Mouse (Mus musculus) layer of hippocampus, adult 8-10 months (tissue): ENCODE measurements around the gene Tnik. TPM values are rescaled to one million over a fixed set of nuclear protein-coding genes. Genes with fewer than 3 reads are reported as not detected.

Source experiments
- DNase-seq, 2 experiments: peaks; one replicate each; pipeline ENCODE4 v3.0.0; 2022; ENCODE audit warnings: low spot score in 2 of 2
- total RNA-seq, 4 experiments: library from RNA; stranded (reverse); gene quantifications; 2 replicates each; pipeline ENCODE4 v1.2.4; 2022

The Tnik gene
- total RNA-seq, 4 experiments from 2014 or later, result 174 to 209 (median 197) TPM

DNA sequence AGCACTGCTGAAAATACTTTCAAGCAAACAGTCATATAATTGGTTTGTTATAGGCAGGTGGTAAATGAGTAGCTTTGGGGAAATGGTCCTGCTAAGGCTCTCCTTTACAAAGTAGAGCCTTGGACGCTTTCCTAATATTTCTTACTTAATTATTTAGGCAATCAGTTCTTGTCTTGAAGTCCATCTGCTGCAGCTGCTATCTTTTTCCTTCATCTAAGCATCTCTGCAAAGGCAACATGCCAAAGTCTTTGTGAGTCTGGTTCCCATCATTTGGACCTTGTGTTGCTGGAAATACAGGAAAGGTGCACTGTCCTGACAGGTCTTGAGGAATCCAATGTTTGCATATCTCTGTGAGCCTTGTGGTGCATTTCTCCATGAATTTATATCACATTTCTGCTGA, 82.9 kb downstream of the Tnik start:
- DNase-seq, result no peak

DNA sequence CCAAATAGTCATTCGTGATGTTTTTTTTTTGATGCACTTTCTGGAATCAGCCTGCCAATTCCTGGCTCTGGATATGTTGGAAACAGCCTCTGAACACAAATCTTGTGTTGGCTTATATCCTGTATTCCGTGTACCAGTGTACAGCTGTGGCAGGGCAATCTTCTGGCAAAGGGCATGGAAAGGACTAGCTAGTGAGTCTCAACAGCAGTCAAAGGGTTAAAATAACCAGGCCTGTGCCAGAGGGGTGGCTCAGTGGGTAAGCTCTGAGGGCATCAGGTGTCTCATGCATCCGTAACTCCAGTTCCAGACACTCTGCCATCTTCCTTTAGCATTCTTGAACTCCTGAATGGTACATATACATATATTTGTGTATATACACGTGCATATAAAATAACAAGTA, 83.5 kb downstream of the Tnik start:
- no peak for DNase-seq

DNA sequence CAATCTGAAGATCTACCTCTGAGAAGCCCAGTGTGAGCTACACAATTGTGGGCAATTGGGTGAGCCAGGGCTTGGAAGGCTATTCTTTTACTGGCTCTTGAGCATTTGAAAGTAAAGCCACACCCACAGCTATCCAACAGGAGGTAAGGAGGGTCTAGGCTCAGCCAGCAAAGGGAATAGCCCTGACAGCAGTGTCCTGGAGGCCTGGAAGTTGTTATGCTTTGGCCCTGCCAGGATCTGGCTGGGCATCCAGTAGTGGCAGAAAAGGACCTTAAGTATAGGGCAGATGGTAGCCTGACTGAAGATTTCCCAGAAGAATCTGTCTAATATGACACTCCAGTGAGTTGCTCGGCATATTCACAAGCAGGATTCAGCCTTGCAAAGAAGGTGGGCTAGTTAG, 85.7 kb downstream of the Tnik start:
- DNase-seq, result no peak

DNA sequence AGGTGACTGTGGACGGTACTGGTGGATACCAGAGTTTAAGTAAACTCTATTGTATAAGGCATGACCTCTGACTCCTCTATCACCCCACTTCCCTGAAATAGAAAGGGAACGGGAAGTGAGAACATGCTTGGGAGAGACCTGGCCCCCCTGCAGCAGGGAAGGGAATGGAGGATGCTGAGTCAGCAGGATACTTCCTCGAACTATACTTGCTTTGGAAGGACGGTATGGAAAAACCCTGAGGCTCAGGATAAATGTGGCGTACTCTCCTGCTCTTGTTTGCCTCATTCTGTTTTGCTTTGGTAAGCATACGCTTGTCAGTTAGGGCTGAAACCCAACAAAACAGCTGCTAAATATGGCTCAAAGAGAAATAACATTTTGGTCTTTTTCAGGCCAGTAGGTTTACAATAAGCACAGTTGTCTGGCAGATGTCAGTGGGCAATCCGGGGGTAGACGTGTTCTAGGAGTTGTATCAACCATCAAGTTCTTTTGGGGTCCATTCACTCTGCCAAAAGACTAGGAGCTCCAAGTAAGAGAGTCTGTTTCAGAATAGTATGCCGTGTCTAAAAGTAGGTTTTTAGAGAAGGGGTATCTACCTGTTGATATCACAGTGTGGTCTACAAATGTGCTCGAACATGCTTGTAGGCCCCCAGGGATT, 87.3 kb downstream of the Tnik start:
- DNase-seq, result no peak

GRCm38 (mm10) chr3:28358391-28358790, 95.4 kb downstream of the Tnik start:
- no peak for DNase-seq

- no peak for DNase-seq
Observed at GRCm38 (mm10) chr3:28359138-28359537, 96.1 kb downstream of the Tnik start.

- DNase-seq, result no peak
Observed at GRCm38 (mm10) chr3:28361056-28361455, 98.0 kb downstream of the Tnik start.

- no peak for DNase-seq
Observed at GRCm38 (mm10) chr3:28363441-28364125, 100.6 kb downstream of the Tnik start.

DNA sequence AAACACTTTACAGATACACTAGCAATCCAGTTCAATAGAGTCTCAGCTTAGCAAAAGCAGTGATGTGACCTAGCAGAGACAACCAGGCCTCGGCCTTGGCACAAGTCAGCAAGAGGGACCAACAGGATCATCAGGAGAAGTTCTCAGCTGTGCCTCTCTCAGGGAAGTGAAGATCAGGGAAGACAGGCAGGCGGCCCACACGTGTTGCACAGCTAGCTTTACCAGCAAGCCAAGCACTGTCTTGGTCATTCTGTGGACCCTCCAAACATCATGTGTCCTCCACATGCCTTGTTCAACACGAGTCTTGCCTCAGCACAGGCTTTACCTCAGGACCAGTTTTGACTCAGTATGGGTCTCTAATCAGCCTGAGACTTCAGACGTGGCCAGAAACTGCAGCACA, 105.7 kb downstream of the Tnik start:
- no peak for DNase-seq

DNA sequence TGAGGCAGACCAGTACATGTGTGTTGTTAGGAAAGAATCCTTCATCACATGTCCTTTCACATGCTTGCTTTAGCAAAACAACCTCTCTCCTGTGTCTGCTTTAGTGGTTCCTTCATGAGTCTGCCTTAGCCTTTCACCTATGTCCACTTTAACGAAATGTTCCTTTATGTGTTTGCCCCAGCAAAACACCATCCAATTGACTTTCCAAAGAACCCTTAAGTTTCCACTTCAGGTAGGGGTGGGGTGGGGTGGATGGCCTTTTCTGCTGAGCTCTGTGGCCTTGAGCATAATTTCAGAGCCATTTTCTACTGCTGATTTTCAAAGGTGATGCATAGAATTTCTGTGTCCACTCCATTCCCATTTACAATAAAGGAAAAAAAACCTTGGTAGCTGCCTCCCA, 106.3 kb downstream of the Tnik start:
- DNase-seq, result no peak

DNA sequence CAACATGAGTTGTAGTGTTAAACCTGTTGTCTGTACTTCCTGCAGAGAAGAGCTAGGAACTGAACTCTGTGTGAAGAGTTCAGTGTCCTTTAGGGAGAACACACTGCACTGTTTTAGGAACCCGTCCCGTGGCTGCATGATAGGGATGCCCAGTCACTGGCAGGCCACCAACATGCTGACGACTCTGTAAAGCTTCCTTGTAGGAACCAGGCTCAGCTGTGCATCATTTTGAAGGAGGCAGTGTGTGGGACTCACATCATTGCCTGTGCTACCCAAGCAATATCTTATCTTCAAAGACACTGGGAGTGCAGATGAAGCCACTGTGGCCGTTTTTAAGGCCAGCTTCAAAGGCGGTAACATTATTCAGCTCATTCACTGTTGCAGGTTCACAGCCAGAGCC, 106.7 kb downstream of the Tnik start:
- no peak for DNase-seq

DNA sequence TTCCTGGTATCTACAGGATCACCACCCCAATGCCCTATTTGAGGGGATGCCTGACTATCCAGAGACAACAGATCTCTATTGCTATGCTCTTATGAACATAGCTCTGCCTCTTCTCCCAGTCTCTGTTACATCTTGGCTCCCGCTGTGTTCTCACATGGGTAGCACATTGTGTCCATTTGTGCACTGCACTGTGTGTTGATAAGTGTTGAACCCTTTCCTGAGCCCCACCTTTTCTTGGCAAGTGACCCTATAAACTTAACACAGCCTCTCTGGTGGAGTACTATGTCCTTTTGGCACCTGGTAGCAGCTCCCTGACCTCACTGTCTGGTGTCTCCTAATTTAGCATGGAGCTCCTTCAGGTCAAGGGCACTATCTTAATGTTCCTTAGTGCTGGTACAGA, 108.6 kb downstream of the Tnik start:
- no peak for DNase-seq

- no peak for DNase-seq
Observed at GRCm38 (mm10) chr3:28372459-28372858, 109.4 kb downstream of the Tnik start.

- DNase-seq, result no peak
Observed at GRCm38 (mm10) chr3:28374738-28375510, 111.9 kb downstream of the Tnik start.

DNA sequence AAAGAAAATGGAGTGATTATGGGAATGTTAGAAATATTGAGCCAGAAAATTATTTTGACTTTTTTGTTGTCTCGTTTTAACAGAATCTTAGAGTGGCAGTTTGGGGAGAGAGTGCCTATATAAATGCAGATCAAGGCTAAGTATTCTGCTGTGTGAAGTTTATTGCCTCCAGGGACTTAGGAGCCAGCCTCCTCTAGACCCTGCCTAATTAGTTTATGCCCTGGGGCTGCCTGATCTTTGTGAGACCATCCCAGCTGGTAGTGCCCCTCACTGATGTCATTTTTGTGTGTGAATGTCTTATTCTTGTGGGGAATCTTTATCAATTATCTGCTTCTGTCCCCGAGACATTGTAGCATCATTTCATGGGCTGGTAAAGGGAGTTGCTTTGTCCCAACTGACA, 117.2 kb downstream of the Tnik start:
- no peak for DNase-seq

DNA sequence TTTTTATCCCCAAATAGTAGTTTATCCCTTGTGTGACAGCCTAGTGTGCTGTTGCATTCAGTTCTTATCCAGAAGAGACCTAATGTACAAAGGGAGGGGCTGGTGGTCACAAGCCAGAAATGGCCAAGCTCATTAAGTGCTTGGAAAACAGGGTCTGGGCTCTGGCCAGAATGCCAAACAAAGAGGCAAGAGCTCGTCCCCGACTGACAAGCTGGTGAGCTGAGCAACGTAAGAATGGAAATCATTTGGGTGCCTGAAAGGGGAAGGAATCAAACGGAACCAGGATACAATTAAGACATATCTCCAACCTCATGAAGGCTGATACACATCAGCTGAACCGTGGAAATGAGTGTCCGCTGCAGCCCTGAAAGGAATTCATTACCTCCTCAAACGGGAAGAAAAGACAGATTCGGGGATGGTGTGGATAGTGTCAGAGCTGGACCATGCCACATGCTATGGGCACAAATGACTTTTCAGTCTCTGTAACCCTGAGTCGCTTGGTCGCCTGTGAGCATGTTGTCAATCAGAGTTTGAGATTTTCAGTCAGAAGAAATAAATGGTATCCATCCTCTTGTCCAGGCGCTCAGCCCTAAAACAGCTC, 120.6 kb downstream of the Tnik start:
- DNase-seq, result no peak

DNA sequence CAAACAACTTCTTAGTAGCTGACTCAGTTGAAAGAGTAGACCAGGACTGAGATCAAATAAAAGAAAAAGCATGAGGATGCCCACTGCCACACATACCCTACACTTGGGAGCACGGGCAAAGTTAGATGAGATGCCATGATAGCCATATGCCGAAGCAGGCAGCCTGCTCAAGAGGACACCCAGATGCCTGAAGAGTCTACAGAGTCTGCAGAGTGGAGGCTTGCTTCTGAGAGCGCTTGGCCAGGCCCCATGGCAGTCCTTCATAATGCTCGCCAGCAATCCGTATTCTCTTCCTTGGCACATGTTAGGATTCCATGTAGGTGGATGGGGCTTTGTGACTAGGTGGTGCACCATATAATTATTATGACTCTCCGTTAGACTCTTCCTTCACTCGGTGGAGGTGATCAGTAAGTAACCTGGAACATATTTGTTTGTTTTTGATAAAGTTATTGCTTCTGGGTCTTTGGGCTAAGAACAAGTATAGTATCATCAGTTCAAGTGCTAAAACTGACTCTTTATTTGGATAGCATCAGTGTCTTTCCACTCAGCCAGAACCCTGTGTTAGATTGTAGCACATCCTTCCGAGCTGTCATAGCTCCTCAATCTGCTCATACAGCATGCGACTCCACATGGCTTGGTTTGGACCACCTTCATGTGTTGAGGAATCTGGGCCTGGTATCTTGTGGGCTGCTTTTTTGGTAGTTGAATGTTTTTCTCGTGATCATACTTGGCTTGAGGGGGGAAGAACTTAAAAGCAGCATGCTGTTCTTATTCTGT, 122.4 kb downstream of the Tnik start:
- no peak for DNase-seq

DNA sequence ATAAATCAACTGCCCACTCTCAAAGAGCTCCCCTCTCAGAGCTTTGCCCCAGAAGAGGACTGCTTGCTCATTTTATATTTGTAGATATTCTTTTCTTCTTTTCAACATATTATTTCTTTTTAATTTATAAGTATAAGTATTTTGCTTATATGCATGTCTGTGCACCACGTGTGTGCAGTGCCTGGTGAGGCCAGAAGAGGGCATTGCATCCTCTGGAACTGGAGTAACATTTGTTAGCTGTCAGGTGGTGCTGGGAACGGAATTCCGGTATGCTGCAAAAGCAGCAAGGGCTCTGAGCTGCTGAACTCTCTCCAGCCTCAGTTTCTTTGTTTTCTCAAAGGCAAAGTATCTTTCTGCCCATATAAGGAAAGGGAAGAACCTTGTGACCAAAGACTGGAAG, 125.5 kb downstream of the Tnik start:
- DNase-seq, result no peak

DNA sequence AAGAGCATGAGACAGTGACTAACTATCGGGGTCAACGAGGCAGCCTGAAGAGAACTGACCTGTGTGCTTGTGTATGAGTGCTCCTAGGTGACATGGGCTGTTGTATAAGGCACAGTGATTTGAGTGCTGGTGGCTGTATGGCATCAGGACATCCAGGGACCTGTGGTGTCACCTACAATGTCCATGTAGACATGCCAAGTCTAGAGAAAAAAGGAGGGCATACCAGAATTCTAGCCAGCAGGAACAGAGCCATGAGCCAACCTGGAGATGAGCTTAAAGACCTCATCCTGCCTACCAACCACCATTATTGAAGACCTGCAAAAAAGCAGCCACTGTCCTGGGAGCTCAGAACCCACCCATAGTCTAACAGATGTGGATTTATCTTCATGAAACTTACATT, 127.2 kb downstream of the Tnik start:
- DNase-seq, result no peak

GRCm38 (mm10) chr3:28392542-28392941, 129.5 kb downstream of the Tnik start:
- no peak for DNase-seq

DNA sequence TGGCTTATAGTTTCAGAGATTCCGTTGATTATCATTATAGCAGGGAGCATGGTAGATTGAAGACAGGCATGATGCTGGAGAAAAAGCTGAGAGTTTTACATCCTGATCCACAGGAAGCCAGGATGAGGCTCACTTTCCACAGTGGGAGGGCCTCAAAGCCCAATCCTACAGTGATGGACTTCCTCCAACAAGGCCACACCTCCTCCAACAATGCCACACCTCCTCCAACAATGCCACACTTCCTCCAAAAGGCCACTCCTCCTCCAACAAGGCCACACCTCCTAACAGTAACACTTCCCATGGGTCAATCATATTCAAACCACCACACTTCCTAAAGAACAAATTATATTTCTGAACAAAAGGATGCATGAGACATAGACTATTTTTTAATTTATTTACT, 135.8 kb downstream of the Tnik start:
- no peak for DNase-seq
